Mouse (Mus musculus) liver, embryonic 14.5 days (tissue): ENCODE results near the gene Nmu.

Experiments used
- CTCF ChIP-seq: IDR thresholded peaks from 2 replicates; pipeline ENCODE4 v1.5.1; 2016; ENCODE audit warnings: antibody characterized with exemption, low read depth, control low read depth
- EP300 ChIP-seq: IDR thresholded peaks from 2 replicates; pipeline ENCODE4 v1.6.1; 2016; ENCODE audit warnings: antibody characterized with exemption, low read depth

- TF ChIP-seq EP300 (no peak), CTCF (no peak)
Observed at GRCm38 (mm10) chr5:76306261-76306660, 57.3 kb downstream of the Nmu start.
